ENCODE assay signal across 15 mouse cellular contexts in genomic region chr5:146705411-146705810, GRCm38 (mm10).
DNase-seq lines count a peak whose midpoint lies in the region; ATAC-seq and TF ChIP-seq lines count a peak whose summit lies in the region.
"Had no signal": no experiment of that assay in that cellular context is flagged by ENCODE, and none has a peak within 500 bp of the region (broad histone marks: within the 10 kb centered on the region; RNA-seq: fewer than 3 reads in every experiment).

No protein-coding gene starts in this region.

- peaks cover 9% of the 10 kb centered on the region for H3K4me1 ChIP-seq in heart, embryonic 10.5 days
- H3K4me1 ChIP-seq in lung, postnatal 0 days (ENCODE audit: insufficient read depth, low read depth, low read length), result no peaks in the 10 kb centered on the region
- H3K4me1 ChIP-seq in lung, adult 2 months (ENCODE audit: control insufficient read depth, insufficient read depth, low read length), result no peaks in the 10 kb centered on the region
- peaks cover 50% of the 10 kb centered on the region for H3K4me1 ChIP-seq in liver, embryonic 15.5 days (replicated peaks)
- H3K4me1 ChIP-seq: forebrain, embryonic 13.5 days had no signal

- TF ChIP-seq EP300 in lung, postnatal 0 days (IDR thresholded peaks at IDR 0.05), result peak; percentile 43; the same call in 1 of the 2 replicates

- intact Hi-C loops in heart, postnatal 25 days (cut with DNase I), result loop anchor here (5.0 kb wide), 1 partner anchor 522 kb away; no protein-coding TSS in a partner anchor

- no peak overlapping the region for H3K4me2 ChIP-seq in lung, postnatal 0 days (replicated peaks; ENCODE audit: low read depth, low read length)
- no peak overlapping the region for H3K4me2 ChIP-seq in liver, embryonic 15.5 days
- H3K4me2 ChIP-seq: forebrain, embryonic 13.5 days; heart, embryonic 11.5 days had no signal

- no peak for TF ChIP-seq CTCF in lung, postnatal 0 days (IDR thresholded peaks at IDR 0.05)
- TF ChIP-seq CTCF in lung, adult 2 months (IDR thresholded peaks at IDR 0.05; ENCODE audit: insufficient read depth, low read length), result no peak

- H3K27me3 ChIP-seq in heart, embryonic 10.5 days (ENCODE audit: insufficient read depth, poor library complexity, severe bottlenecking), result no peaks in the 10 kb centered on the region
- no peaks in the 10 kb centered on the region for H3K27me3 ChIP-seq in lung, postnatal 0 days (replicated peaks; ENCODE audit: insufficient read depth, low read length)
- H3K27me3 ChIP-seq in liver, embryonic 15.5 days, result no peaks in the 10 kb centered on the region
- H3K27me3 ChIP-seq: forebrain, embryonic 13.5 days; limb, embryonic 13.5 days; midbrain, embryonic 12.5 days had no signal

- H3K4me3 ChIP-seq in heart, embryonic 10.5 days, result no peak overlapping the region
- H3K4me3 ChIP-seq in lung, postnatal 0 days (ENCODE audit: low read depth, low read length), result no peak overlapping the region
- no peak overlapping the region for H3K4me3 ChIP-seq in lung, adult 2 months (replicated peaks; ENCODE audit: extremely low read depth, low read depth, low read length)
- no peak overlapping the region for H3K4me3 ChIP-seq in liver, embryonic 15.5 days (replicated peaks)
- H3K4me3 ChIP-seq: forebrain, embryonic 13.5 days; limb, embryonic 13.5 days; midbrain, embryonic 12.5 days had no signal

- H3K9me3 ChIP-seq in heart, embryonic 10.5 days, result no peaks in the 10 kb centered on the region
- H3K9me3 ChIP-seq in lung, postnatal 0 days (ENCODE audit: low read length), result no peaks in the 10 kb centered on the region
- H3K9me3 ChIP-seq in liver, embryonic 15.5 days (replicated peaks), result no peaks in the 10 kb centered on the region
- H3K9me3 ChIP-seq: forebrain, embryonic 13.5 days; limb, embryonic 13.5 days; midbrain, embryonic 12.5 days had no signal

- no peak overlapping the region for H3K9ac ChIP-seq in lung, postnatal 0 days (replicated peaks; ENCODE audit: low read depth)
- H3K9ac ChIP-seq in liver, embryonic 15.5 days, result no peak overlapping the region
- H3K9ac ChIP-seq: forebrain, embryonic 13.5 days; limb, embryonic 13.5 days; midbrain, embryonic 12.5 days had no signal

- 75% methylated on average over 6 of the region's 6 CpGs for WGBS in heart, embryonic 10.5 days
- 55% methylated on average over 6 of the region's 6 CpGs for WGBS in lung, postnatal 0 days
- WGBS in lung, adult 2 months, result 45% methylated on average over 6 of the region's 6 CpGs
- 71% methylated on average over 6 of the region's 6 CpGs for WGBS in liver, embryonic 15.5 days (ENCODE audit: insufficient replicate concordance)

- H3K36me3 ChIP-seq in heart, embryonic 10.5 days, result no peaks in the 10 kb centered on the region
- H3K36me3 ChIP-seq in lung, postnatal 0 days (ENCODE audit: insufficient read depth, low read length), result no peaks in the 10 kb centered on the region
- no peaks in the 10 kb centered on the region for H3K36me3 ChIP-seq in liver, embryonic 15.5 days (replicated peaks)
- H3K36me3 ChIP-seq: limb, embryonic 13.5 days; midbrain, embryonic 12.5 days had no signal

- peak overlapping the region; percentile 53; the same call in 1 of the 2 replicates for H3K27ac ChIP-seq in heart, embryonic 10.5 days
- H3K27ac ChIP-seq in lung, postnatal 0 days (ENCODE audit: low read length), result peak overlapping the region; percentile 38; the same call in 1 of the 2 replicates
- H3K27ac ChIP-seq in liver, embryonic 15.5 days (replicated peaks), result peak overlapping the region; percentile 53; the same call in 1 of the 2 replicates
- H3K27ac ChIP-seq: forebrain, embryonic 13.5 days; hindbrain, postnatal 0 days; kidney, postnatal 0 days; limb, embryonic 13.5 days; midbrain, embryonic 12.5 days had no signal

- TF ChIP-seq POLR2A in lung, adult 2 months (IDR thresholded peaks at IDR 0.05; ENCODE audit: borderline replicate concordance, extremely low read depth, low read depth, low read length), result no peak

- peak; percentile 57 for ATAC-seq in lung, postnatal 0 days
- ATAC-seq in liver, embryonic 15.5 days (ENCODE audit: insufficient read depth), result no peak
- ATAC-seq: intestine, embryonic 16.5 days had no signal

- no peak for DNase-seq in heart, embryonic 10.5 days (ENCODE audit: low spot score)
- no peak for DNase-seq in heart, postnatal 25 days (ENCODE audit: low spot score)
- peak; percentile 73 for DNase-seq in lung, postnatal 0 days (ENCODE audit: low spot score)
- no peak for DNase-seq in lung, adult 2 months
- peak; percentile 89 for DNase-seq in adipocyte (ENCODE audit: low spot score)
- no peak for DNase-seq in left cerebral cortex, adult 9 months (ENCODE audit: low spot score in 2 of 2)
- DNase-seq in yolk sac, embryonic 10.5 days (ENCODE audit: low spot score), result no peak

Comparison
In these comparisons a context has a peak if more than half of its experiments do, and no peak if none do; other contexts are left out.
1. DNase-seq: peak in lung, postnatal 0 days (single experiment) and adipocyte (single experiment); none in heart, embryonic 10.5 days (single experiment), heart, postnatal 25 days (single experiment), lung, adult 2 months (single experiment), left cerebral cortex, adult 9 months (0 of 2) and yolk sac, embryonic 10.5 days (single experiment).
2. Peak in every context shown above with its lines, with median percentiles within 50 percentile points of each other: H3K27ac ChIP-seq.